Mouse (Mus musculus) cerebellum, postnatal 4 days (tissue): Measurements from ENCODE around the gene AU021092.
"Not testable (repeated sequence)": the region's sequence is repeated elsewhere in the genome, so short reads cannot be mapped to it uniquely, and the experiment has no call there.

ENCODE experiments used
- DNase-seq, 2 experiments: peaks; one replicate each; pipeline ENCODE4 v3.0.0; 2022; ENCODE audit warnings: low spot score in 2 of 2, mixed read lengths in 1 of 2

AU021092 gene

DNA sequence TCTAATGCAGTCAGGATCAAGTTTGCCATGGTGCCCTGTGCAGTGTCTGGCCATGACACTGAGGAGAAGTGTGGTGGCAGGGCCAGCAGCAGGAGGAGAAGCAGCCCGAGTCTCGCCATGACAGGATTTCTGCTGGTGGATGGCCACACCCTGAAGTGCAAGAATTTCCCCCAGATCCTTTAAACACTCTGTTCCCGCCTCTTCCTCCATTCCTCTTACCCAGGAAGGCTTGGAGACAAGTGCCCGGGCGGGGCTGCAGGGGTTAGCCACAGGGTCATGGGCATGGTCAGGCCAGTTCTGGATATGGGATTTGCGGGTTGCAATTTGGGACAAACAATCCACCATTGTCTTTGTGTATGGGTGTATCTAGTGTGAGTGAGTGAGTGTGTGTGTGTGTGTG lies at the start of gene AU021092:
TSS of gene AU021092 (minus strand) at position 160 of the 400 bp plus-strand sequence.
- DNase-seq: no peak

DNA sequence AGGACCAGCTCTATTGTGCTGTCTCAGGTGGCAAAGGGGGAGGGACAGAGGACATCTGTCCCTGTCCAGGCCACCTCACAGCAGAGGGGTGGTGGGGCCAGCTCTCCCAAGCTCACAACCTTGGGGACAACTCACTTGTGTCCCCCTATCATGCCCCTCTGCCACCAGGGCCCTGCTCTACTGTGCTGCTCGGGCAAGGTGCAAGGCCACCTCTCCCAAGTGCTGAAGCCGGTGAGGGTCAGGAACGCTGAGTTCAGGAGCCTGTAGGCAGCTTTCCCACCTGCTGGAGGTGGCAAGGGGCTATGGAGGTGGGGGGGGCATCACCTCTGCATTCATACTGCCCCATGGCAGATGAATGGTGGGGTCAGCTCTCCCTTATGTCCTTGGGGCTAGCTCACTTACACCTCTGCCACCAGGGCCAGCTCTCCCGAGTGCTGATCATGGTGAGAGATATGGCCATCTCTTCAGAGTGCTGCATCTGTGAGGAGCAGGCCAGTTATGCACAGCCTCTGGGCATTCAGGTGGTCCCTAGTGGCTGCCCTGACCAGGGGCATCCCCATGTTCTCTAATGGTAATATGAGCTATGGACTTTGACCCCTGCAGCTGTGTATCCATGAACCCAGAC lies 49.4 kb upstream of the AU021092 start:
- DNase-seq: no peak

DNA sequence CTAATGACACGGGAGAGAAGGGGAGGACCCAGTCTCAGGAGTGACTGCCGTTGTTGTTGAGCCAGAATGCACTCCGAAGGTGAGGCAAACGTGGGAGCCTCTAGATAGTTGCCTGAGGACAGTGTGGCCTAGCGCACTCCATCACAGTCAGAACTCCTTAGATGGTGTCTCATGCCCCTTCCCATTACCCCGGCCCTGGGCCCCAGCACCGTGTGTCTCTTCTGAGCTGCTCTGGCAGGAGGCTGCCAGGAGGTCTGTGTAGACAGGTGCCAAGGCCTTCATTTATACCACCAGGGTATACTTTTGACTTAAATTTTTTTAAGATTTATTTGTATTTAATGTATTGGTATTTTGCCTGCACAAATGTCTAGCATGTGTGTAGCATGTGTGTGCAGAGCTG lies 41.8 kb upstream of the AU021092 start:
- DNase-seq: no peak

DNA sequence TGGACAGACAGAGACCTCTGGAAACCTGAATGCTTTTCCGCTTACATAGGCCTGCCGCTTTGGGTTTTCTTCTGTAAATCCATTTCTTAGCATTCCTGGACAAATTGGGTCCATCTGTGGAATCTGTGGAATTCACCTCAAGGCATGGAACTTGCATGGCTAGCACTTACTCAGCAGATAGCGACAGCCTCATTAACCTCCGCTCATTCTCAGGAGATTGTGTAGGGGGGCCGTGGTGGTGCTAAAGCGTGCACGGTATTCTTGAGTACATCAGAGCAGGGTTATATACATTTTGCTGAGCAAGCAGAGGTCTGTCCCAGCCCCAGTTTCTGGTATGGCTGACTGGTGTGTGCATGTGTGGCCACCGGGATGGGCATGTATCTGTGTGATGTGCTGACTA lies 41.1 kb upstream of the AU021092 start:
- DNase-seq: no peak

DNA sequence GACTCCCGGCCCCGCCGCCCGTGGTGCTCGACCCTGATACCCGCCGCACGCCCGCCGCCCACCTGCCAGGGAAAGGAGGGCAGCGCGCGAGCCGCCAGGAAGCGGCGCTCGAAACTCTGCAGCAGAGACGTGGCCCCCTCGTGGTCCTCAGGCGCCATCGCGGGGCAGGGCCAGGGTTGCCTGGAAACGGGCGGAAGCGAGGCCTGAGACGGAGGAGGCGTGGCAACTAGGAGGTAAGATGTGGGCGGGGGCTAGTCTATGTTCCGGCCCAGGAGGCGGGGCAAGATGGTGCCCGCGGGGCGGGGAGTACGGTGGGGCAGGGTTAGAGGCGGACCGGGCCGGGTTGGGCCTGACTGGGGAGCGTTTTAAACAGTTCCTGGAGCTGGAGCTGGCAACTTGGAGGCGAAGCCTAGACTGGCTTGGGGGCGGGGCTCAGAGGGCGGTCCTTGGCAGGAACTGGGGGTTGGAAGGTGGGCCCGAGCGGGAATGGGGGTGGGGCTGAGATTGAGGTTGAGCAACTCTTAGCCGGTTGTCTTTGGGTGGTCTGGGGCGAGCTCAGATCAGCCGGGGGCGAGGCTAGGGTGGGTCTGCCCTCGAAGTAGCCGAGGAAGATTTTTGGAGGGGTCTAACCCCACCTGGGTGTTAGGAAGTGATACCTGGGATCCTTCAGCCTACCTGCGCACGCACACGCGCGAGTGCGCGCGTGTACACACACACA lies 33.8 kb upstream of the AU021092 start, which contains the start of gene Eef2kmt:
TSS of gene Eef2kmt (minus strand) at position 205 of the 718 bp plus-strand sequence.
- peak; percentile 94 to 96 for DNase-seq

DNA sequence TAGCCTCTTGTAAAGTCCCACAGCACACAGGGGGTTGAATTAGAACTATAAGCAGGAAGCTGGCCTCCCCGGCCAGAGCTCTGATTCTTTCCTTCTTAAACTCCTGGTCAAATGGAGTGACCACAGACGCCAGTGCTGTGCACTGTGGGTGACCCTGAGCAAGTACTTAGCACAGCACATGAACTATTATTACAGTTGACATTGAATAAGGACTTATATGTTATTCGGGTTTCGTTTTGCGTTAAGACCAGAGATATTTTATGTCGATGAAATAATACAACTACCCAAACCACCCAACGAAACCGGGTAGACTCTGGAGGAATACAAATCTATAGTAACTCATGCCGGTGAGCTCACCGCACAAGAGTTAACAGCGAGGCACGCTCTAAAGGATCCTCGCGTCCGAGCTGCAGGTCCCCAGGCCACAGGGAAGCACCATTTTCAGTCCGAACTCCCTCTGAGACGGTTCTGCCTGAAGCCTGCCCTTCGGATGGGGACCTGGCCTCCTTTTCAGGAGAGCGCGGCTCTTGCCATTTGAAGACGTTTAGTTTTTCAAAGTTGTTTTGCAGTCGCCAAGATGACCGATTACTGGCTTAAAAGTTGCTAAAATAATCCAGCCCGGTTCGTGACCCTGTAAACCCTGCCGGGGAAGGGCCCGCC lies 33.1 kb upstream of the AU021092 start:
- no peak for DNase-seq

DNA sequence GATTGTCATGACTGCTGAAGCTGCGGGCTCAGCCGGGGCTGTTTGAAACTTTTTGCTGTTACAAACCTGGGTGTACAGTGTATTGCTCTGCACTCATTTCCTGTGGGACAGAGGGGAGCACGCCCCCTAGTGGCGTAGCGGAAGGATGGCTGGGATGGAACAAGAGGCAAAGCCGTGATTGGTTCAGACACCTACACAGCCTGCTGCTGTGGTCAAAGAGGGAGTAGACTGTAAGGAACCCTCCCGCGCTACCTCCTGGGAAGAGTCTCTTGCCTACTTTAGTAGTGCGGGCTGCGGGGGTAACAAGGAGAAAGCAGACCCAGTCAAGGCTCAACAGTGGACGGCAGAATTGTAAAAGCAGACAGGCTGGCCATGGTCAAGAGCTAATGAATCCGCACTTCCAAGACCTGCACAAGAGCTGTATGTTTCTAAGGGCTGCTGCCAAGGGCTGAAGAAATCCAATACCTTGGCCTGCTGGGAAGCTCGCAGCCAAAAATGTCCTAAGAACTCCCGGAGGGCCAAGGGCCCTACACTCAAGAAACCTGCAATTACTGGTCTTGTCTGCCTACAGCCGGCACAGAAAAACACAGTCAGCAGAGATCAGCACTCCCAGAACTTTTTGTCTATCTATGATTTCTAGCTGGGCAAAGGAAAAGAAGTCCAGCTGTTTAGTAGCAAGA lies 32.4 kb upstream of the AU021092 start:
- peak in 1 of 2 experiments; percentile 63 for DNase-seq

DNA sequence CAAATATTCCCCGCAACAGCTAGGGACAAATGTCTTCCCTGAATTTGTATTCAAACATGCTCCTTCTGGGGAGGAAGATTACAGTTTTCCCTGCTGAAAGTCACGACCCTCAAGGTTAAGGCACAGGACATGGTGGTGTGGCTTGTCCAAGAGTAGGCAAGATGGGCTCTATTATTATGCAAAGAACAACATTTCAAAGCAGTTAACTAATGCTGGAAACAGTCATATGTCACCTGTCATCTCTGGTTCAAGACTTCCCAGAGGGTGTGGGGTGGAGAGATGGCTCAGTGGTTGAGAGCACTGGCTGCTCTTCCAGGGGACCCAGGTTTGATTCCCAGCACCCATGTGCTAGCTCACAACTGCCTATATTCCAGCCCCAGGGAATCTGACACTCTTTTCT lies 30.2 kb upstream of the AU021092 start:
- no peak for DNase-seq

DNA sequence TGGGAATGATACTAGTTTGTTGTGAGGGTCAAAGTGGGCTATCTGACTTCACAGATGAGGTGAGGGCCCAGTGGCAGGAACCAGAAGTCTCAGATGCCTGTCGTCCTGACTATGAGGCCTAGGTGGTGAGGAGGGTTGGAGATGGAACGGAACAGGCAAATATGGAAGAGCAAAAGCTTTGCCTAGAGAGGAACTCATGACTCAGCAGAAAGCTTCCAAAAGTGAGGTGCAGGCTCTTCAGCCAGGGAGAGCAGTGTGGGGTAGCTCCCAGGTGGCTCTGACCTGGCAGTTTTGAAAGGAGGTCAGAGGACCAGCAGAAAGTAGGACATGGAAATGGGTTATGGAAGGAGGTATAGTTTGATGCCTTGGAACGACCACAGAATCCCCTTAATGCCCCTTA lies 28.8 kb upstream of the AU021092 start:
- DNase-seq: no peak

DNA sequence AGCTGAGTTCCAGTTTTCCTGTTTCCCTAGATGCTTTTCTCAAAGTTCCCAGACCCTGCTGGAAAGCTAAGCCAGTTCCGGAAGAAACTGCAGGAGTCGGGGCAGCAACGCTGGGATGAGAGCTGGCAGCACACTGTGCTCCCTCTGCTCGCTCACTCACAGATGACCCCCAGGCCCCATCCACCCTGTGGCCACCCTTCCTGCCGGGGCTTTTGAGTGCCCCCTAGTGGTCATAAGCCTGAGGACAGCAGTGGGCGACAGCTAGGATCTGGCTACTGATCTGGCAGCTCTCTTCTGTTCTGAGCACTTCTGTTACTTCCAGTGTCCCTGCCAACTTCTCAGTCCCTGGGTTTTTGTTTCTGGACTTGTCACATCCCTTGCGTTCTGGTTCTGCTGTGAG lies 22.3 kb upstream of the AU021092 start:
- DNase-seq: peak in 1 of 2 experiments; percentile 58

DNA sequence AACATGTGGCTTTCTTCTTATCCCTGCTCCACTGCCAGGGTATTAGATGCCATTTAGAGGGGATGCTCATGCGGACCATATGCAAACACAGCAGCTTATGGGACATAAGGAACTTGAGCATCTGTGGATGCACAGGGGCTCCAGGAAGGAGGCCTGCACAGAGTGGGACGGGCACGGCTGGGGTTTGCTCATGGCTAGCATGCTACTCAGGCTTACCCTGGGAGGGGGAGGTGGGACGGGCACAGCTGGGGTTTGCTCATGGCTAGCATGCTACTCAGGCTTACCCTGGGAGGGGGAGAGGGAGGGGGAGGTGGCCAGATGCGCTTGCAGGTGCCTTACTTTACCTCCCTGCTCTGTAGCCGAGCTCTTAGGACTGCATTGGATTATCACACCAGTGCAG lies 20.8 kb upstream of the AU021092 start:
- DNase-seq: no peak

DNA sequence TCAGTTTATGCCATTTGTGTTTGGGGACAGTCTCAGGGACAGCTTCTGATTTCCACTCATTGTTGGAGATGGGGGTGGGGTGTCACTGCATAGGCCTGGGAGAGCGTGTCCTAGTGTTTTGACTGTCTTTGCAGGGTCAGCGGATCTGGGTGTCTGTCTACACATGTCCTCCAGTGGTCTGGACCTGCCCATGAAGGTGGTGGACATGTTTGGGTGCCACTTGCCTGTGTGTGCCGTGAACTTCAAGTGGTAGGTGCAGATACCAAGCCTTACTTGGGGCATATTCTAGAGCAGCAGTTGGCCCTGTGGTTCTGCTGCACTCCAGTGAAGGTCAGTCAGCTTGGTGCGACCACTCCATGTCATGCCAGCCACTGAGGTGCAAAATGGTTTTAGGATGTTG lies 20.3 kb upstream of the AU021092 start:
- no peak for DNase-seq

DNA sequence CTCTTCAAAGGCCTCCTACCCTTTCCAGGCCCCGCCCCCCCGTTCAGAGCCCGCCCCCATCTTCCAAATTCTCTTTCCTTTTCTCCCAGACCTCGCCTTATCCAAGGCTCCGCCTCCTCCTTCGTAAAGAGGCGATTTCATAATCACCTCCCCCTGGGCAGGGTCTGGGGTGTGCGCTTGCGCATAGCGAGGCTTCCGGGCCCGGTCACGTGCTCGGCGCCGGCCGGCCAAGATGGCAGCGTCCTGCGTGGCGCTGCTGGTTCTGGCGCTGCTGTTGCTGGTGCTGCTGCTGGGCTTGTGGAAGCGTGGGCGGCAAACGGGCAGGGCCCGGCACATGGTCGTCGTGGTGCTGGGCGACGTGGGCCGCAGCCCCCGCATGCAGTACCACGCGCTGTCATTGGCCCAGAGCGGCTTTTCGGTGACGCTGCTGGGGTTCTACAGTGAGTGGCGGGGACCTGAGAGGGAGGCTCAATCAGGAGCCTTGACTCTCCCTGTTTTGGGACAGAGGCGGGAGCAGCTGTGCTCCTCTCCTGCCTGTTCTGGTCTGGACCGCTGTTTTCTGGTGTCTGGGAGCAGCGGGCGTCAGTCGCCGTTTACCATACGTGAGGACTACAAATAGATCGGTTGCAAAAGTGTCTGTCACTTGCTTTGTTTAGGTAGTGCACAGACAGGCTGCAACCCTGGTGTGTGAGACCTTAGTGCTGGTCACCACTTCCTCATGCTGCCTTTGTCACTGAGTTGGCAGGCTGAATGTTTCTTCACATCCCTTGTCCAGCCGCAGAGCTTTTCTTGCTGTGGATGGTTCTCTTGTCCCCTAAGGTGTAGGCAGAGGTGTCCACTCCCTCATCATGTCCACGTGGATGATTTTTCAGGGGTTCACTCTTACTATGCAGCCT lies 11.6 kb upstream of the AU021092 start, which contains the start of gene Alg1:
TSS of gene Alg1 (plus strand) at position 204 of the 896 bp plus-strand sequence.
- DNase-seq: peak; percentile 79 to 92

DNA sequence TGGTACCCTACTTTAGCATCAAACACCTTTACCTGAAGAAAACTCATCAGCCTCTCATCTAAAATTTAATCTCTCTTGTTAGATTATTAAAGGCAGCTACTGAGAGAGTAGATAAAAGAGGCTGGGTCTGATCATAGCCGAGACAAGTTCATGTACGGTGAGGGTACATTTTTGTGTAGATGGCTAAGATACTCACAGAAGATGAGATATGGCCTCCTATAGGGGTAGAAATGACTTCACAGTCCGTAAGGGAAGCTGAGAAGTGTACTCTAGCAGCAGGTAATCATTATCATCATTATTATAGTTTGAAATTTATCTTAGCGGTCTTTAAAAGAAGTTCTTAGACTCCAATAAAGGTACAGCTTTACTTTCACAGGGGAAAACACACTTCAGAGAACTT lies 10.9 kb upstream of the AU021092 start:
- no peak for DNase-seq

DNA sequence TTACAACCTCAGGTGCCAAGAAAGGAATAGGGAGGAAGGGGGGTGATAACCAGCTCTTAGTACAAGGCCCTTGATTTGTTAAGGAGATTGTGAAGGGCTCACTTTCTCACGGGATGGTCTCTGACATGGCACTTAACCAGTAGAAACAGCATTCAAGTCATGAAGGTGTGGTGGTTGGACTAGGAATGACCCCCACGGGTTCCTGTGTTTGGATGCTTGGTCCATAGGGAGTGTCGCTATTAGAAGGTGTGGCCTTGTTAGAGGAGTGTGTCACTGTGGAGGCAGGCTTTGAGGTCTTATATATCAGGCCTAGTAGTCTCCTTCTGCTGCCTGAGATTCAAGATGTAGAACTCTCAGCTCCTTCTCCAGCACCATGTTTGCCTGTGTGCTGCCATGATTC lies 6.0 kb upstream of the AU021092 start:
- DNase-seq: not testable (repeated sequence)

DNA sequence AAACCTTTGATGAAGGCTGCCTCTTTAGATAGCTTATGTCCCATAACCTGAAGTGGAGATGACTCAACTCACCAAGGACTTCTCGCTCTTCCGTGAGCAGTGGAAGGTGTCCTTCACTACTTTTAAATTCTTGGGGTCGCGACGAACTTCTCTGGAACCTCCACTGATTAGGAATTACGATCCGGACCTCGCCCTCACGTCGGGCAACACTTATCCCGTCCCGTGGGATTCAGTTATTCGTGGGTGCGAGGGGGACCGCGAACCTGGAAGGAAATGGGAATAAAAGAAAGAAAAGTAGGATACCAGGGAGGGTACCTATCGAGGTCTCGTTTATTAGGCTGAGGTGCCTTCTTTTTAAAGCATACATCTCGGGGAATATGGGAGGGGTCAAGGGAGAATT lies 5.4 kb upstream of the AU021092 start:
- not testable (repeated sequence) for DNase-seq

DNA sequence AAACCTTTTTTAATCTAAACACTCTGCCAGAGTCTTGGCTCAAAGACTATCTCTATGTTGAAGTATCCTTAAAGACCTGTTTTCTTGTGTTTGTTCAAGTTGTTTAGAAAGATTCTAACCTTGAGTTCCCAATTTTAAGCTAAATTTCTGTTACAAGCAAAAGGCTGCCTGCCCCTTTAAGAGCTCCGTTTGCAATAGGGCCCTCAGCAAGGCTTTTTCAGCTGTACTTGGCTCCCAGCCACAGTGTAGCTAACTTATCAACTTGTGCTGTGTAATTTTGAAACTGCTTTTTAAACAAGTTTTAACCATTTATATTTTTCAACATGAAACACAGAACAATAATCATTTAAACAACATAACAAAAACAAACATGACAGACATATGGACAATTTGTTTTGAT lies 4.4 kb upstream of the AU021092 start:
- DNase-seq: not testable (repeated sequence)

DNA sequence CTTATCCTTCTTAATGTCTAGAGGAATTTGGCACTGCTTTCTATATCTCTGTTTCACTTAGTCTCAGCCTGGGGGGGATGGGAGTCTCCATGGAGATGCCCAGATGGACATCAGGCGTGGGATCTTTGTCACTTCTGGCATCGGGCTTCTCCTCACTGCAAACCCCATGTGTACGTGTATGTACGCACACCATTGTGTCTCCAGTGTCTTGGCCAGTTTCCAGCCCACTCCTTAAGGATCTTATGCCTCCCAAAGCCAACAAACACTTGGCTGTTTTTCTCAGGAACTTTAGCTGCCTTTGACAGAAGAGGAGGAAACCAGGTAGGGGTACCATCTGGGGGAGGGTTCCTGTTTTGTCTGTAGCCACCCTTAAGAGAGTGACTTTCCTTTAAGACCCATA lies 696 bp downstream of the AU021092 start:
- DNase-seq: no peak

DNA sequence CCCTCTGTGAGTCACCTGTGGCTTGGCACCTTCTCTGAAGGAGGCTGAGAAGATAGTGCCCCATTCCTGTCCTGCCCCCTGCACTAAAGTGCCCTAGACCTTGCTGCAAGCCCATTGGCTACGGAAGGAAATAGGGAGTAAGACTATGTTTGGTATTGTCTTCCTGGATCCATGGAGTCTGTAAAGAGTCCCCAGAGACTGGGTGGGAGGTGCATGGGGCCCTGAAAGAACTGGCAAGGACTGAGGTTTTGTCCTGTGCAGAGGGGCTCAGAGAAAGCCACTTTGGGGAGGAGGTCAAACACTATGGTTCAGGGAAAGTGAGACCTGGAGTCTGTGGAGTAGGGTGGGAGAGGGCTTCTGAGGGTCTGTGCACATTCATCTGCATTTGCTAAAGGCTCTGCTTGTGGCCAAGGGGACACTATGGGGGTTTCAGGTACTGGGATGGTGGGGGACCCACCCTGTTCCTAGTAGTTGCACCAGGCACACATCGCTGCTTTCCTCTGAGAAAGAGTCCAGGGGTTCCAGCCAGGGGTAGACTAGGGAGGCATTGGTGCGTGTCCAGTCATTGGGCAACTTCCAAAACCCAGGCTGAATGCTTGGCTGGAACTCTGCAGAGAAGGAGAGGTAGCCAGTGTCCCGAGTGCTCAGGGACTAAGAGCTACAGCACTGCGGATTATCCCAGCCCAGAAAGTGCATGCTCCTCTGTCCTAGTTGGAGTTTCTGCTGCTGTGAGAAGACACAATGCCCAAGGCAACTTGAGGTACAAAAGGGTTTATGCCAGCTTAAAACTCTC lies 4.6 kb downstream of the AU021092 start:
- DNase-seq: no peak

DNA sequence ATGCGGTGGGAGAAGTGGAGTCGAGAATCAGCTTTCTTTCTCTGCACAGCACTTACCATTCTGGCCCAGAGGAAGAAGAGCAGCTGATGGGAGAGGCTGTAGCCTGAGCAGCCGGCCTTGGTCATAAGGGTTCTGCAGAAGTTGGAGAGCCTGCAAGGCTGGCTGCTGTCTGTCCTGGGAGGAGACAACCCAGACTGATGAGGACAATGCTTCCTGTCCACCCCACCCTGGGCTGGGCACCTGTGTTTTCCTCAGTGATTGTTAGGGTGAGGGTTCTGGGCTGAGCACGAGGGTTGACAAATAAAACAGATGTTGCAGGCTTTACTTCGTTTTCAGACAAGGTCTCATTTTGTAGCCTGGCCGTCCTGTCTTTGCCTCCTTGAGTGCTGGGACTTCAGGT lies 5.4 kb downstream of the AU021092 start:
- DNase-seq: no peak
